Comparison of ENCODE assay signal across 24 mouse cellular contexts in the genomic region with DNA sequence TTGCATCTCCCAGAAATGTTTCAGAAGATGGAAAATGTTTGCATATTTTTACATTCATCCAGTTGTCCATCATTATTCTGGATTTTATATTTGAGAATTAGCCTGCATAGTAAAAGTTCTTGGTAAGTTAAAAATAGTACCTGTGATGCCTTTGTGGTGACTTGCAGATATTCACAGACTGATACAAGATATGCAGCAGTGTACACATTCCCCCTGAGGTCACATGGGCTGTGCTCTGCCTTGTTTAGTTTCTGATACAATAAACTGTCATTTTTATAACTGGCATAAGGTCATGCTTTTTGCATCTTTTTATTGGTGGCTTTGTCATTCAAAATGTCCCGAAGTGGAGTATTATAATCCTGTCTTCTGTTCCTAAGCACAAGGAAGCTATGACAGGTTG.
DNase-seq lines count a peak whose midpoint lies in the region; ATAC-seq and TF ChIP-seq lines count a peak whose summit lies in the region.
"Had no signal": no experiment of that assay in that cellular context is flagged by ENCODE, and none has a peak within 500 bp of the region (broad histone marks: within the 10 kb centered on the region; RNA-seq: fewer than 3 reads in every experiment).

No protein-coding gene starts in this region.

- no peak for TF ChIP-seq CTCF in MEL (IDR thresholded peaks at IDR 0.05 in 2 of 3, conservative IDR thresholded peaks at IDR 0.05 in 1 of 3; ENCODE audit: control insufficient read depth in 1 of 3, insufficient read depth in 1 of 3, low read depth in 2 of 3, low read length in 3 of 3, poor library complexity in 1 of 3, severe bottlenecking in 1 of 3)

- no peaks in the 10 kb centered on the region for H3K79me2 ChIP-seq in MEL (ENCODE audit: control insufficient read depth, insufficient read depth, low read length, poor library complexity)
- H3K79me2 ChIP-seq in myocyte (ENCODE audit: control insufficient read depth, insufficient read depth): no peaks in the 10 kb centered on the region

- H3K9ac ChIP-seq in MEL (ENCODE audit: control insufficient read depth, low read depth, low read length, poor library complexity, severe bottlenecking): no peak overlapping the region
- no peak overlapping the region for H3K9ac ChIP-seq in midbrain, embryonic 14.5 days (replicated peaks; ENCODE audit: low read length)
- H3K9ac ChIP-seq in forebrain, embryonic 13.5 days: no peak overlapping the region
- H3K9ac ChIP-seq in kidney, embryonic 16.5 days (replicated peaks; ENCODE audit: low read length): no peak overlapping the region

- WGBS in midbrain, embryonic 14.5 days: 78% methylated on average over 1 of the region's 1 CpGs
- WGBS in forebrain, embryonic 13.5 days: 89% methylated on average over 1 of the region's 1 CpGs
- 85% methylated on average over 1 of the region's 1 CpGs for WGBS in kidney, embryonic 16.5 days

- no peak overlapping the region for H3K27ac ChIP-seq in MEL (ENCODE audit: control insufficient read depth, low read depth, low read length)
- no peak overlapping the region for H3K27ac ChIP-seq in midbrain, embryonic 14.5 days (replicated peaks; ENCODE audit: low read depth, low read length)
- H3K27ac ChIP-seq in forebrain, embryonic 13.5 days: no peak overlapping the region
- H3K27ac ChIP-seq in kidney, embryonic 16.5 days (ENCODE audit: low read length): no peak overlapping the region

- DNase-seq in MEL (ENCODE audit: low read depth, low spot score): no peak
- DNase-seq in midbrain, embryonic 14.5 days: no peak
- no peak for DNase-seq in adrenal gland, adult (ENCODE audit: inconsistent age in 2 of 2, low spot score in 1 of 2)
- DNase-seq: adrenal gland, adult 2 months; adrenal gland, adult 8-10 months; adrenal gland, postnatal 10 days; adrenal gland, postnatal 14 days; adrenal gland, postnatal 25 days; adrenal gland, postnatal 36 days; B cell, adult 2 months; cerebellum, adult 11 months; cerebellum, adult 11-12 months; cerebellum, adult 18-20 months; cerebellum, adult 2 months had no signal

- no peak for TF ChIP-seq POLR2A in MEL (IDR thresholded peaks at IDR 0.05; ENCODE audit: control insufficient read depth in 1 of 2, insufficient read depth in 1 of 2, low read depth in 1 of 2, low read length in 2 of 2, poor library complexity in 1 of 2)
- no peak for TF ChIP-seq POLR2A in myocyte (IDR thresholded peaks at IDR 0.05; ENCODE audit: insufficient read length, low read depth)

- no peak overlapping the region for H3ac ChIP-seq in myocyte (ENCODE audit: control insufficient read depth, insufficient read length)

- H3K4me3 ChIP-seq in MEL (ENCODE audit: control insufficient read depth in 1 of 2, insufficient read depth in 1 of 2, low read depth in 2 of 2, low read length in 2 of 2) (no peak overlapping the region), myocyte (no peak overlapping the region)
- no peak overlapping the region for H3K4me3 ChIP-seq in midbrain, embryonic 14.5 days (replicated peaks; ENCODE audit: low read depth, low read length)
- no peak overlapping the region for H3K4me3 ChIP-seq in forebrain, embryonic 13.5 days
- H3K4me3 ChIP-seq in kidney, embryonic 16.5 days (ENCODE audit: low read length): no peak overlapping the region

- TF ChIP-seq EP300 in MEL (IDR thresholded peaks at IDR 0.05; ENCODE audit: low read depth in 1 of 2, low read length in 2 of 2): no peak

- H3K36me3 ChIP-seq in MEL (ENCODE audit: control insufficient read depth in 1 of 2, insufficient read depth in 2 of 2, low read length in 2 of 2): no peaks in the 10 kb centered on the region
- no peaks in the 10 kb centered on the region for H3K36me3 ChIP-seq in myocyte (ENCODE audit: control insufficient read depth, insufficient read depth)
- H3K36me3 ChIP-seq in midbrain, embryonic 14.5 days (ENCODE audit: control insufficient read depth, insufficient read depth, low read length): no peaks in the 10 kb centered on the region
- no peaks in the 10 kb centered on the region for H3K36me3 ChIP-seq in forebrain, embryonic 13.5 days (ENCODE audit: poor library complexity, severe bottlenecking)
- H3K36me3 ChIP-seq in kidney, embryonic 16.5 days (ENCODE audit: insufficient read depth, low read length): no peaks in the 10 kb centered on the region
- H3K36me3 ChIP-seq: G1E had no signal

- no peak overlapping the region for H3K4me2 ChIP-seq in myocyte (ENCODE audit: low read depth)
- H3K4me2 ChIP-seq in midbrain, embryonic 14.5 days (ENCODE audit: low read length): no peak overlapping the region
- H3K4me2 ChIP-seq in forebrain, embryonic 13.5 days: no peak overlapping the region
- H3K4me2 ChIP-seq in kidney, embryonic 16.5 days (replicated peaks; ENCODE audit: low read depth, low read length): no peak overlapping the region

- H3K27me3 ChIP-seq in MEL (ENCODE audit: control insufficient read depth in 1 of 2, insufficient read depth in 2 of 2, low read length in 2 of 2) (no peaks in the 10 kb centered on the region), myocyte (ENCODE audit: control insufficient read depth, insufficient read depth, insufficient read length) (no peaks in the 10 kb centered on the region)
- H3K27me3 ChIP-seq in midbrain, embryonic 14.5 days (ENCODE audit: control insufficient read depth, insufficient read depth, low read length): no peaks in the 10 kb centered on the region
- no peaks in the 10 kb centered on the region for H3K27me3 ChIP-seq in forebrain, embryonic 13.5 days
- H3K27me3 ChIP-seq in kidney, embryonic 16.5 days (ENCODE audit: insufficient read depth, low read length): no peaks in the 10 kb centered on the region
- H3K27me3 ChIP-seq: CH12.LX, Patski had no signal

- ATAC-seq in megakaryocyte progenitor cell, adult 5-6 weeks (replicated peaks; ENCODE audit: poor library complexity): peak; percentile 68
- ATAC-seq in megakaryocyte-erythroid progenitor cell, adult 5-6 weeks (replicated peaks; ENCODE audit: low FRiP score, low TSS enrichment, poor library complexity, severe bottlenecking): peak; percentile 74
- ATAC-seq in midbrain, embryonic 14.5 days (ENCODE audit: low FRiP score, low TSS enrichment): no peak
- ATAC-seq in forebrain, embryonic 13.5 days: no peak
- no peak for ATAC-seq in kidney, embryonic 16.5 days (ENCODE audit: low FRiP score, low TSS enrichment)
- ATAC-seq: activated CD4-positive, CD25-positive, alpha-beta regulatory T cell, adult 4 months; CD4-positive, CD25-positive, alpha-beta regulatory T cell, adult 4 months; Patski had no signal

- no peak for TF ChIP-seq RAD21 in MEL (IDR thresholded peaks at IDR 0.05; ENCODE audit: low read depth, low read length)

- H3K4me1 ChIP-seq in MEL (ENCODE audit: control insufficient read depth in 1 of 2, insufficient read depth in 2 of 2, low read length in 2 of 2): no peaks in the 10 kb centered on the region
- H3K4me1 ChIP-seq in midbrain, embryonic 14.5 days (ENCODE audit: control insufficient read depth, insufficient read depth, low read length): no peaks in the 10 kb centered on the region
- H3K4me1 ChIP-seq in forebrain, embryonic 13.5 days: no peaks in the 10 kb centered on the region
- no peaks in the 10 kb centered on the region for H3K4me1 ChIP-seq in kidney, embryonic 16.5 days (ENCODE audit: insufficient read depth, low read length)

- no peaks in the 10 kb centered on the region for H3K9me3 ChIP-seq in MEL (replicated peaks; ENCODE audit: insufficient read depth, low read length)
- no peaks in the 10 kb centered on the region for H3K9me3 ChIP-seq in midbrain, embryonic 14.5 days (ENCODE audit: control insufficient read depth, low read length)
- H3K9me3 ChIP-seq in forebrain, embryonic 13.5 days (replicated peaks): no peaks in the 10 kb centered on the region
- H3K9me3 ChIP-seq in kidney, embryonic 16.5 days (ENCODE audit: low read length): no peaks in the 10 kb centered on the region
- H3K9me3 ChIP-seq: G1E had no signal

TF ChIP-seq in MEL, 35 proteins besides CTCF, POLR2A, EP300 and RAD21:
- TF ChIP-seq SMC3 (IDR thresholded peaks at IDR 0.05; ENCODE audit: low read depth, low read length) (no peak), USF2 (IDR thresholded peaks at IDR 0.05; ENCODE audit: borderline replicate concordance in 1 of 2, insufficient read depth in 1 of 2, low read depth in 1 of 2, low read length in 2 of 2) (no peak), USF1 (IDR thresholded peaks at IDR 0.05; ENCODE audit: low read depth, low read length) (peak; percentile 69; the same call in 1 of the 2 replicates), ZMIZ1 (IDR thresholded peaks at IDR 0.05; ENCODE audit: low read depth, low read length) (no peak), ETS1 (IDR thresholded peaks at IDR 0.05; ENCODE audit: low read depth, low read length) (peak; percentile 30; the same call in 1 of the 2 replicates)

TF ChIP-seq in myocyte, 11 proteins besides CTCF, POLR2A, EP300 and RAD21:
- TF ChIP-seq USF1 (IDR thresholded peaks at IDR 0.05; ENCODE audit: low read depth) (peak; percentile 7), MYOG (IDR thresholded peaks at IDR 0.05; ENCODE audit: control insufficient read depth in 1 of 3, insufficient read depth in 1 of 3, insufficient read length in 2 of 3, low read depth in 2 of 3) (no peak)

Comparison
In these comparisons a context has a peak if more than half of its experiments do, and no peak if none do; other contexts are left out.
1. ATAC-seq: peak in megakaryocyte progenitor cell, adult 5-6 weeks (single experiment) and megakaryocyte-erythroid progenitor cell, adult 5-6 weeks (single experiment); none in midbrain, embryonic 14.5 days (single experiment), forebrain, embryonic 13.5 days (single experiment) and kidney, embryonic 16.5 days (single experiment).